Mouse (Mus musculus) gastrocnemius, adult 18-20 months (tissue): Measurements from ENCODE around the gene Pgap3. TPM values are rescaled to one million over a fixed set of nuclear protein-coding genes. Genes with fewer than 3 reads are reported as not detected.

ENCODE experiments used
- total RNA-seq, 2 experiments: library from RNA; stranded (reverse); gene quantifications; 2 replicates each; pipeline ENCODE4 v1.2.3; 2021

Gene Pgap3
- total RNA-seq, 2 experiments from 2014 or later, result 2.3 to 3.7 TPM

Other genes with a start within 250 kb of the Pgap3 start
- gene Med1, start 207.2 kb downstream of the Pgap3 start, total RNA-seq, result 10 to 100 TPM; 24.5 to 25.3 TPM
- gene Cdk12, start 197.4 kb downstream of the Pgap3 start, total RNA-seq, result 10 to 100 TPM; 11.9 to 13.5 TPM
- not detected for gene Neurod2, start 70.8 kb downstream of the Pgap3 start, total RNA-seq
- gene Ppp1r1b, start 52.1 kb downstream of the Pgap3 start, total RNA-seq, result under 1 TPM; 0.18 to 0.31 TPM
- 10 to 100 TPM; 11.1 to 13.6 TPM for gene Stard3, start 42.1 kb downstream of the Pgap3 start, total RNA-seq
- gene Tcap, start 16.7 kb downstream of the Pgap3 start, total RNA-seq, result 1,000 to 10,000 TPM; 3,864 to 4,194 TPM
- 1 to 10 TPM; 1.2 to 8.2 TPM for gene Pnmt, start 14.0 kb downstream of the Pgap3 start, total RNA-seq
- 1 to 10 TPM; 1.1 to 1.7 TPM for gene Erbb2, start 12.0 kb upstream of the Pgap3 start, total RNA-seq
- gene Mien1, start 38.5 kb upstream of the Pgap3 start, total RNA-seq, result 10 to 100 TPM; 36.0 to 37.8 TPM
- gene Grb7, start 45.9 kb upstream of the Pgap3 start, total RNA-seq, result under 1 TPM in 1 of 2 experiments, not detected in 1; 0.12 TPM
- under 1 TPM in 1 of 2 experiments, not detected in 1; 0.14 TPM for gene Ikzf3, start 145.5 kb upstream of the Pgap3 start, total RNA-seq
- not detected for gene Zpbp2, start 150.6 kb upstream of the Pgap3 start, total RNA-seq
- 10 to 100 TPM; 25.1 to 26.3 TPM for gene Ormdl3, start 186.9 kb upstream of the Pgap3 start, total RNA-seq
- not detected for gene Lrrc3c, start 197.8 kb upstream of the Pgap3 start, total RNA-seq
- gene Gm12355, start 225.2 kb upstream of the Pgap3 start, total RNA-seq, result 1 to 10 TPM; 4.1 to 6.6 TPM
- gene Gsdma3, start 225.9 kb upstream of the Pgap3 start, total RNA-seq, result 10 to 100 TPM in 1 of 2 experiments, 1 to 10 TPM in 1; 8.8 to 12.5 TPM
- 1 to 10 TPM in 1 of 2 experiments, under 1 TPM in 1; 0.73 to 1.1 TPM for gene Gsdma2, start 246.3 kb upstream of the Pgap3 start, total RNA-seq